Mouse (Mus musculus) kidney, adult 2 months (tissue): ENCODE measurements around the gene Srcin1.

Experiments used
- CTCF ChIP-seq: fragments of 200-500 bp; conservative IDR thresholded peaks from 2 replicates; pipeline ENCODE4 v1.5.1; 2011; ENCODE audit warnings: low read depth, mild to moderate bottlenecking, control low read depth, low read length, moderate library complexity, mixed read lengths; ENCODE audit not compliant: insufficient read depth, insufficient read length
- POLR2A ChIP-seq: fragments of 200-500 bp; IDR thresholded peaks from one replicate; pipeline ENCODE4 v1.6.1; 2011; ENCODE audit warnings: low read depth, low read length, control low read depth

GRCm38 (mm10) chr11:97578286-97578685 lies 2.3 kb upstream of the Srcin1 start:
- no peak for TF ChIP-seq POLR2A
- TF ChIP-seq CTCF: no peak
